Mouse (Mus musculus) lung, postnatal 0 days (tissue): Measurements from ENCODE around the gene Mob1a. TPM values are rescaled to one million over a fixed set of nuclear protein-coding genes. Genes with fewer than 3 reads are reported as not detected.

ENCODE experiments used
- ATAC-seq: fragments of 200-750 bp; cut with Nextera tagmentation; 2 replicates; pipeline ENCODE4 v1.8.0; 2017; ENCODE audit warnings: moderate library complexity
- DNase-seq: peaks from one replicate; pipeline ENCODE4 v3.0.0-alpha.2; 2016; ENCODE audit warnings: low spot score
- H3K27ac ChIP-seq: fragments of 300-500 bp; sonication (generic); 2 replicates; pipeline ENCODE4 v1.5.1; 2014; ENCODE audit warnings: antibody characterized with exemption, mild to moderate bottlenecking, low read length, mixed read lengths
- H3K27me3 ChIP-seq: fragments of 300-500 bp; sonication (generic); replicated peaks from 2 replicates; pipeline ENCODE4 v1.6.1; 2014; ENCODE audit warnings: low read length, mixed read lengths; ENCODE audit not compliant: insufficient read depth
- H3K36me3 ChIP-seq: fragments of 300-500 bp; sonication (generic); 2 replicates; pipeline ENCODE4 v1.6.1; 2014; ENCODE audit warnings: low read length, mixed read lengths; ENCODE audit not compliant: insufficient read depth
- H3K4me1 ChIP-seq: fragments of 300-500 bp; sonication (generic); 2 replicates; pipeline ENCODE4 v1.6.1; 2014; ENCODE audit warnings: antibody characterized with exemption, low read depth, low read length, mixed read lengths; ENCODE audit not compliant: insufficient read depth
- H3K4me2 ChIP-seq: fragments of 300-500 bp; sonication (generic); replicated peaks from 2 replicates; pipeline ENCODE4 v1.6.1; 2014; ENCODE audit warnings: low read depth, mild to moderate bottlenecking, low read length, moderate library complexity, mixed read lengths
- H3K4me3 ChIP-seq: fragments of 300-500 bp; sonication (generic); 2 replicates; pipeline ENCODE4 v1.5.1; 2014; ENCODE audit warnings: low read depth, low read length
- H3K9ac ChIP-seq: fragments of 300-500 bp; sonication (generic); replicated peaks from 2 replicates; pipeline ENCODE4 v1.6.1; 2014; ENCODE audit warnings: low read depth, mild to moderate bottlenecking
- H3K9me3 ChIP-seq: fragments of 300-500 bp; sonication (generic); 2 replicates; pipeline ENCODE4 v1.6.1; 2016; ENCODE audit warnings: low read length, mixed read lengths
- CTCF ChIP-seq: IDR thresholded peaks from 2 replicates; pipeline ENCODE4 v1.5.1; 2016; ENCODE audit warnings: antibody characterized with exemption, mild to moderate bottlenecking
- EP300 ChIP-seq: IDR thresholded peaks from 2 replicates; pipeline ENCODE4 v1.6.1; 2016; ENCODE audit warnings: antibody characterized with exemption, mild to moderate bottlenecking, control low read depth
- WGBS: fragments of 180-500 bp; shearing (Covaris S2); extraction: QIAGEN DNeasy Blood & Tissue Kit; methylation state at CpG from one replicate; pipeline ENCODE4 v1.1.7; 2014; 5-methylcytosine and 5-hydroxymethylcytosine counted together
- polyA plus RNA-seq: library from polyadenylated mRNA; unstranded; fragments of >200 nt; fragmentation: Nextera tagmentation; extraction: Ambion mirVana; gene quantifications from 2 replicates; pipeline ENCODE4 v1.2.1, GENCODE M21; 2015

Gene Mob1a
- polyA plus RNA-seq, 1 experiment from 2014 or later = 41.3 TPM

- Histone ChIP-seq H3K9ac (no peak overlapping the region), H3K4me2 (no peak overlapping the region), H3K9me3 (no peaks in the 10 kb centered on the region), H3K4me3 (no peak overlapping the region), H3K27me3 (no peaks in the 10 kb centered on the region), H3K4me1 (no peaks in the 10 kb centered on the region), H3K27ac (no peak overlapping the region), H3K36me3 (peaks cover 77% of the 10 kb centered on the region)
- DNase-seq (no peak), ATAC-seq (no peak)
- no peak for TF ChIP-seq CTCF
- TF ChIP-seq EP300 = no peak
- WGBS = 86% methylated on average over 21 of the region's 21 CpGs
Observed at GRCm38 (mm10) chr6:83370316-83370965, 44.6 kb downstream of the Mob1a start.

GRCm38 (mm10) chr6:83371350-83371749 lies 45.5 kb downstream of the Mob1a start:
- no peak overlapping the region for H3K4me2 ChIP-seq
- no peak overlapping the region for H3K27ac ChIP-seq
- 89% methylated on average over 3 of the region's 3 CpGs for WGBS
- DNase-seq (no peak), ATAC-seq (no peak)
- no peaks in the 10 kb centered on the region for H3K27me3 ChIP-seq
- H3K9me3 ChIP-seq = no peaks in the 10 kb centered on the region
- TF ChIP-seq CTCF (no peak), EP300 (no peak)
- H3K4me3 ChIP-seq = no peak overlapping the region
- peaks cover 84% of the 10 kb centered on the region for H3K36me3 ChIP-seq
- H3K4me1 ChIP-seq = no peaks in the 10 kb centered on the region
- H3K9ac ChIP-seq = no peak overlapping the region

- Histone ChIP-seq H3K36me3 (peaks cover 68% of the 10 kb centered on the region), H3K27me3 (no peaks in the 10 kb centered on the region), H3K4me1 (no peaks in the 10 kb centered on the region), H3K9ac (no peak overlapping the region), H3K9me3 (no peaks in the 10 kb centered on the region), H3K27ac (no peak overlapping the region), H3K4me2 (no peak overlapping the region), H3K4me3 (no peak overlapping the region)
- ATAC-seq (no peak), DNase-seq (no peak)
- 69% methylated on average over 9 of the region's 9 CpGs for WGBS
- TF ChIP-seq EP300 = no peak
- no peak for TF ChIP-seq CTCF
Observed at GRCm38 (mm10) chr6:83373704-83374300, 48.0 kb downstream of the Mob1a start.

GRCm38 (mm10) chr6:83381510-83382491 lies 56.0 kb downstream of the Mob1a start:
- no peak overlapping the region for H3K27ac ChIP-seq
- DNase-seq (peak; percentile 19), ATAC-seq (no peak)
- no peak overlapping the region for H3K4me2 ChIP-seq
- no peaks in the 10 kb centered on the region for H3K27me3 ChIP-seq
- H3K4me3 ChIP-seq = no peak overlapping the region
- no peaks in the 10 kb centered on the region for H3K9me3 ChIP-seq
- no peak overlapping the region for H3K9ac ChIP-seq
- peaks cover 26% of the 10 kb centered on the region for H3K36me3 ChIP-seq
- no peaks in the 10 kb centered on the region for H3K4me1 ChIP-seq
- TF ChIP-seq EP300 = no peak
- TF ChIP-seq CTCF = no peak
- WGBS = 72% methylated on average over 10 of the region's 10 CpGs

- Histone ChIP-seq H3K27ac (no peak overlapping the region), H3K4me2 (no peak overlapping the region), H3K27me3 (no peaks in the 10 kb centered on the region), H3K36me3 (peaks cover 6% of the 10 kb centered on the region; the same call in 1 of the 2 replicates), H3K4me3 (no peak overlapping the region), H3K9me3 (no peaks in the 10 kb centered on the region), H3K4me1 (no peaks in the 10 kb centered on the region), H3K9ac (no peak overlapping the region)
- DNase-seq = peak; percentile 64
- 77% methylated on average over 9 of the region's 9 CpGs for WGBS
- TF ChIP-seq EP300 (no peak), CTCF (no peak)
- peak; percentile 63 for ATAC-seq
Observed at GRCm38 (mm10) chr6:83385569-83386090, 59.8 kb downstream of the Mob1a start.
